25 mouse cellular contexts compared by ENCODE assay signal in the genomic region with DNA sequence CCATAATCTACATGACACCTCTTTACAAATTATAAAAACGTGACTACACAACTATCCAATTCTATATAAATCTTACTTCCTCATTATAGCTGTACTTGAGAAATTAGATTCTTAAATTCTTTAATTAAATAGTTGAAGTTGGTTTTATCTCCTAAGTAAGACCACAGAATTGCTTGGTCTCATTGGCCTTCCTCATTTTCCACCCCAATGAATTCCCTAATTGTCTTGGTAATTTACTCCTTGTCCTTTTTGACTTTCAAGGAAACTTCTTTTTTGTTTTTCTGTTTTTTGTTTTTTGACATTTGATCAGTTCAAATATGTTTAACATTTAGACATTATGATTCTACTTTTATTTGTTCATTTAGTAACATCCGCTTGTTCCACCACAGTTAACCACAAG.
"Had no signal": no experiment of that assay in that cellular context is flagged by ENCODE, and none has a peak within 500 bp of the region (broad histone marks: within the 10 kb centered on the region; RNA-seq: fewer than 3 reads in every experiment).

No protein-coding gene starts in this region.

- H3K27me3 ChIP-seq: embryonic facial prominence, embryonic 12.5 days; embryonic facial prominence, embryonic 13.5 days; embryonic facial prominence, embryonic 15.5 days; forebrain, embryonic 12.5 days; forebrain, embryonic 13.5 days; forebrain, embryonic 15.5 days had no signal

- H3K9ac ChIP-seq: embryonic facial prominence, embryonic 12.5 days; embryonic facial prominence, embryonic 13.5 days; embryonic facial prominence, embryonic 15.5 days; forebrain, embryonic 12.5 days; forebrain, embryonic 13.5 days; forebrain, embryonic 15.5 days; forebrain, postnatal 0 days had no signal

- H3K36me3 ChIP-seq: embryonic facial prominence, embryonic 10.5 days; embryonic facial prominence, embryonic 12.5 days; embryonic facial prominence, embryonic 13.5 days; embryonic facial prominence, embryonic 15.5 days; forebrain, embryonic 10.5 days; forebrain, embryonic 12.5 days; forebrain, embryonic 15.5 days; heart, embryonic 10.5 days had no signal

- H3K4me1 ChIP-seq: embryonic facial prominence, embryonic 10.5 days; embryonic facial prominence, embryonic 12.5 days; embryonic facial prominence, embryonic 13.5 days; embryonic facial prominence, embryonic 15.5 days; forebrain, embryonic 10.5 days; forebrain, embryonic 12.5 days; forebrain, embryonic 13.5 days; forebrain, embryonic 15.5 days; heart, embryonic 10.5 days had no signal

- H3K9me3 ChIP-seq: embryonic facial prominence, embryonic 10.5 days; embryonic facial prominence, embryonic 12.5 days; embryonic facial prominence, embryonic 13.5 days; embryonic facial prominence, embryonic 15.5 days; forebrain, embryonic 10.5 days; forebrain, embryonic 12.5 days; forebrain, embryonic 13.5 days; forebrain, embryonic 15.5 days; heart, embryonic 10.5 days had no signal

- H3K4me3 ChIP-seq: embryonic facial prominence, embryonic 10.5 days; embryonic facial prominence, embryonic 12.5 days; embryonic facial prominence, embryonic 13.5 days; embryonic facial prominence, embryonic 15.5 days; erythroblast, embryonic 14.5 days; forebrain, embryonic 10.5 days; forebrain, embryonic 12.5 days; forebrain, embryonic 13.5 days; forebrain, embryonic 15.5 days; gastrocnemius, adult 2 months; heart, adult 2 months; heart, embryonic 10.5 days had no signal

- H3K27ac ChIP-seq: embryonic facial prominence, embryonic 10.5 days; embryonic facial prominence, embryonic 12.5 days; embryonic facial prominence, embryonic 13.5 days; embryonic facial prominence, embryonic 15.5 days; forebrain, embryonic 10.5 days; forebrain, embryonic 12.5 days; forebrain, embryonic 13.5 days; forebrain, embryonic 15.5 days; gastrocnemius, adult 2 months; heart, adult 2 months; heart, embryonic 10.5 days had no signal

- DNase-seq: cerebellum, adult 9-10 months; cerebellum, adult 9-11 months; cerebellum, postnatal 10 days; cerebellum, postnatal 14 days; cerebellum, postnatal 25 days; cerebellum, postnatal 36 days; embryo, embryonic 11 days; forebrain, postnatal 0 days; gastrocnemius, adult 2 months; gastrocnemius, postnatal 10 days; gastrocnemius, postnatal 14 days; gastrocnemius, postnatal 36 days; heart, adult 11 months; heart, adult 18-20 months; heart, adult 2 months had no signal
